Mouse (Mus musculus) liver, embryonic 14.5 days (tissue): ENCODE measurements around the gene Tspan11. TPM values are rescaled to one million over a fixed set of nuclear protein-coding genes. Genes with fewer than 3 reads are reported as not detected.

ENCODE experiments used
- ATAC-seq: fragments of 200-750 bp; cut with Nextera tagmentation; 2 replicates; pipeline ENCODE4 v1.8.0; 2017; ENCODE audit warnings: moderate number of reproducible peaks, mild to moderate bottlenecking, moderate library complexity; ENCODE audit not compliant: insufficient read depth
- DNase-seq, 3 experiments: peaks; one replicate each; pipeline ENCODE4 v3.0.0-alpha.2; 2012 to 2013; ENCODE audit warnings: low read depth in 3 of 3, low spot score in 3 of 3
- H3K27ac ChIP-seq: fragments of 300-500 bp; sonication (generic); 2 replicates; pipeline ENCODE4 v1.5.1; 2014; ENCODE audit warnings: moderate library complexity, mild to moderate bottlenecking, control low read depth, inconsistent platforms
- H3K27me3 ChIP-seq: fragments of 300-500 bp; sonication (generic); 2 replicates; pipeline ENCODE4 v1.6.1; 2014; ENCODE audit warnings: mild to moderate bottlenecking, low read length, moderate library complexity; ENCODE audit not compliant: control insufficient read depth, insufficient read depth
- H3K36me3 ChIP-seq: fragments of 300-500 bp; sonication (generic); replicated peaks from 2 replicates; pipeline ENCODE4 v1.6.1; 2014; ENCODE audit warnings: low read depth; ENCODE audit not compliant: control insufficient read depth, insufficient read depth
- H3K4me1 ChIP-seq, 2 experiments: fragments of 200-500 bp in 1 of 2; fragments of 300-500 bp in 1 of 2; sonication (generic) in 1 of 2; replicated peaks; 2 replicates each; pipeline ENCODE4 v1.6.1; 2012 to 2014; ENCODE audit warnings: antibody characterized with exemption in 1 of 2, inconsistent platforms in 1 of 2, low read length in 1 of 2; ENCODE audit not compliant: control insufficient read depth in 2 of 2, insufficient read depth in 2 of 2
- H3K4me2 ChIP-seq: fragments of 300-500 bp; sonication (generic); 2 replicates; pipeline ENCODE4 v1.6.1; 2014; ENCODE audit warnings: low read depth, mild to moderate bottlenecking, control low read depth, moderate library complexity
- H3K4me3 ChIP-seq, 2 experiments: fragments of 200-500 bp in 1 of 2; fragments of 300-500 bp in 1 of 2; sonication (generic) in 1 of 2; 2 replicates each; pipeline ENCODE4 v1.5.1; 2012 to 2014; ENCODE audit warnings: low read depth in 2 of 2, low read length in 2 of 2, mild to moderate bottlenecking in 2 of 2, control low read depth in 1 of 2, inconsistent platforms in 1 of 2, moderate library complexity in 1 of 2; ENCODE audit not compliant: insufficient read depth in 1 of 2
- H3K9ac ChIP-seq: fragments of 300-500 bp; sonication (generic); replicated peaks from 2 replicates; pipeline ENCODE4 v1.6.1; 2014; ENCODE audit warnings: mild to moderate bottlenecking, control low read depth, moderate library complexity
- H3K9me3 ChIP-seq: fragments of 300-500 bp; sonication (generic); 2 replicates; pipeline ENCODE4 v1.6.1; 2016; ENCODE audit warnings: low read length, mixed read lengths; ENCODE audit not compliant: control insufficient read depth
- CTCF ChIP-seq: IDR thresholded peaks from 2 replicates; pipeline ENCODE4 v1.5.1; 2016; ENCODE audit warnings: antibody characterized with exemption, low read depth, control low read depth
- EP300 ChIP-seq: IDR thresholded peaks from 2 replicates; pipeline ENCODE4 v1.6.1; 2016; ENCODE audit warnings: antibody characterized with exemption, low read depth
- WGBS: fragments of 180-500 bp; shearing (Covaris S2); extraction: QIAGEN DNeasy Blood & Tissue Kit; methylation state at CpG from one replicate; pipeline ENCODE4 v1.1.7; 2014; ENCODE audit not compliant: insufficient replicate concordance; 5-methylcytosine and 5-hydroxymethylcytosine counted together
- polyA plus RNA-seq, 2 experiments: library from polyadenylated mRNA; depleted of rRNA in 1 of 2; stranded (reverse) in 1 of 2; unstranded in 1 of 2; fragments of >200 nt; fragmentation: Nextera tagmentation in 1 of 2; extraction: Ambion mirVana in 1 of 2; gene quantifications; 2 replicates each; pipeline versions ENCODE4 v1.2.1 to v1.2.3; 2012 to 2014

Tspan11 gene
- polyA plus RNA-seq, 2 experiments = 0.07 to 0.23 TPM

- no peaks in the 10 kb centered on the region for H3K27me3 ChIP-seq
- ATAC-seq (no peak), DNase-seq (no peak)
- H3K9ac ChIP-seq = no peak overlapping the region
- TF ChIP-seq CTCF (no peak), EP300 (no peak)
- no peak overlapping the region for H3K4me3 ChIP-seq
- no peak overlapping the region for H3K27ac ChIP-seq
- no peaks in the 10 kb centered on the region for H3K36me3 ChIP-seq
- H3K4me1 ChIP-seq = no peaks in the 10 kb centered on the region
- H3K9me3 ChIP-seq = no peaks in the 10 kb centered on the region
- no peak overlapping the region for H3K4me2 ChIP-seq
- 72% methylated on average over 5 of the region's 5 CpGs for WGBS
Observed at GRCm38 (mm10) chr6:127901669-127902068, 14.3 kb downstream of the Tspan11 start.

DNA sequence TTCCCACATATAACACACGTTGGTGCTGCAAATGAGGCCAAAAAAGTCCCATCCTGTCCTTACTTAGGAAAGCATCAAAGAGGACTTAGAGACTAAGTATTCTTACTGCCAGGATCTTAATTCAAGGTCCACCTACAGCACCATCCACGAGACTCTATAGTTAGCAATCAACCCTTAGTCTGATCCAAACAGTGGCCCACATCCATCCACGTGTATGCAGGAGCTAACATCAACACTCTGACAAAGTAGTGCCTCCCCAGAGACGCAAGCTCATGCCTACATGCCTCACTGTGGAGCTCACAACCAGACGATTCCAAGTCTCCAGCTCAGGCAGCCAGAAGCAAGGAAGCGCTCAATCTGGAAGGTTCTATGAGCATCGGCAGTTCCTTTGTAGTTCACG is 15.2 kb downstream of the Tspan11 start:
- no peak overlapping the region for H3K4me2 ChIP-seq
- no peak overlapping the region for H3K9ac ChIP-seq
- no peak for ATAC-seq
- H3K4me1 ChIP-seq = no peaks in the 10 kb centered on the region
- TF ChIP-seq CTCF (no peak), EP300 (no peak)
- DNase-seq = no peak
- no peaks in the 10 kb centered on the region for H3K9me3 ChIP-seq
- no peaks in the 10 kb centered on the region for H3K36me3 ChIP-seq
- H3K27me3 ChIP-seq = no peaks in the 10 kb centered on the region
- H3K27ac ChIP-seq = no peak overlapping the region
- 60% methylated on average over 8 of the region's 8 CpGs for WGBS
- no peak overlapping the region for H3K4me3 ChIP-seq

DNA sequence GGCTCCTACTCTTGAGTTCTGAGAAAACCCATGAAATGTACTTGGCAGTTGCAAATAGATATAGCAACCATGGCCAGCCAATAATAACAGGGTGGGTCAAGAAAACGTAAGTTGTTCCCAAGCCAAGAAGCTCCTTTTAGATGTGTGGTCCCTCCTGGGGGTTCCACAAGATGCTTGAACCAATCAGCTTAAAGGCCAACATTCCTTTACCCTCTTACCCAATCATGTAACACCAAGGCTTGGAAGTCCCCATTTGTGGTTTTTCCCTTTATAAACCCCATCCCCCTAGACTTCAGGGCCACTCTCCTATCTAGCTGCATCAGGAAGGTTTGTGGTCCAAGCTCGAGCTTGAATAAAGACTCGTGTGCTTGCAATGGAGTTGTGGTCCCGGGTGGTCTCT is 23.2 kb downstream of the Tspan11 start:
- DNase-seq = no peak
- TF ChIP-seq CTCF (no peak), EP300 (no peak)
- Histone ChIP-seq H3K27me3 (no peaks in the 10 kb centered on the region), H3K36me3 (no peaks in the 10 kb centered on the region), H3K9ac (no peak overlapping the region), H3K4me1 (peaks cover 0 to 8% of the 10 kb centered on the region in 2 experiments; a peak in 1 of 4 replicates), H3K27ac (no peak overlapping the region), H3K4me3 (no peak overlapping the region), H3K4me2 (no peak overlapping the region), H3K9me3 (no peaks in the 10 kb centered on the region)
- ATAC-seq = no peak
- 43% methylated on average over 4 of the region's 4 CpGs for WGBS

- no peak overlapping the region for H3K9ac ChIP-seq
- peaks cover 0 to 8% of the 10 kb centered on the region in 2 experiments; a peak in 1 of 4 replicates for H3K4me1 ChIP-seq
- TF ChIP-seq CTCF (no peak), EP300 (no peak)
- ATAC-seq (0 out of 2 replicates have a peak, but pooled peaks have one; percentile 41), DNase-seq (peak in 1 of 3 experiments; percentile 3)
- H3K27ac ChIP-seq = no peak overlapping the region
- no peaks in the 10 kb centered on the region for H3K36me3 ChIP-seq
- WGBS = 53% methylated on average over 4 of the region's 4 CpGs
- no peak overlapping the region for H3K4me2 ChIP-seq
- no peak overlapping the region for H3K4me3 ChIP-seq
- H3K9me3 ChIP-seq = no peaks in the 10 kb centered on the region
- no peaks in the 10 kb centered on the region for H3K27me3 ChIP-seq
Observed at GRCm38 (mm10) chr6:127911687-127912086, 24.3 kb downstream of the Tspan11 start.

GRCm38 (mm10) chr6:127912938-127913337 is 25.5 kb downstream of the Tspan11 start:
- no peak overlapping the region for H3K9ac ChIP-seq
- ATAC-seq = no peak
- H3K27me3 ChIP-seq = no peaks in the 10 kb centered on the region
- H3K9me3 ChIP-seq = no peaks in the 10 kb centered on the region
- H3K36me3 ChIP-seq = no peaks in the 10 kb centered on the region
- H3K4me3 ChIP-seq = no peak overlapping the region
- no peak overlapping the region for H3K4me2 ChIP-seq
- H3K27ac ChIP-seq = no peak overlapping the region
- TF ChIP-seq EP300 = no peak
- TF ChIP-seq CTCF = no peak
- WGBS = 64% methylated on average over 3 of the region's 3 CpGs
- peaks cover 0 to 8% of the 10 kb centered on the region in 2 experiments; a peak in 1 of 4 replicates for H3K4me1 ChIP-seq
- DNase-seq = no peak
